Mouse (Mus musculus) lung, postnatal 0 days (tissue): Measurements from ENCODE around the gene Gm20388.

Source experiments
- CTCF ChIP-seq: IDR thresholded peaks from 2 replicates; pipeline ENCODE4 v1.5.1; 2016; ENCODE audit warnings: antibody characterized with exemption, mild to moderate bottlenecking
- EP300 ChIP-seq: IDR thresholded peaks from 2 replicates; pipeline ENCODE4 v1.6.1; 2016; ENCODE audit warnings: antibody characterized with exemption, mild to moderate bottlenecking, control low read depth

GRCm38 (mm10) chr8:120234457-120234856 lies 323.8 kb downstream of the Gm20388 start:
- no peak for TF ChIP-seq CTCF
- no peak for TF ChIP-seq EP300
